Mouse (Mus musculus) CD8-positive naive resting alpha-beta T cell, adult 2 months (primary cell): ENCODE measurements around the gene Rhebl1.

Experiments
- DNase-seq, 2 experiments: peaks; one replicate each; pipeline ENCODE4 v3.0.0; 2022; ENCODE audit warnings: low read depth in 2 of 2, low spot score in 2 of 2

The Rhebl1 gene

GRCm38 (mm10) chr15:98916016-98916415 is 21.7 kb upstream of the Rhebl1 start:
- DNase-seq, result no peak

DNA sequence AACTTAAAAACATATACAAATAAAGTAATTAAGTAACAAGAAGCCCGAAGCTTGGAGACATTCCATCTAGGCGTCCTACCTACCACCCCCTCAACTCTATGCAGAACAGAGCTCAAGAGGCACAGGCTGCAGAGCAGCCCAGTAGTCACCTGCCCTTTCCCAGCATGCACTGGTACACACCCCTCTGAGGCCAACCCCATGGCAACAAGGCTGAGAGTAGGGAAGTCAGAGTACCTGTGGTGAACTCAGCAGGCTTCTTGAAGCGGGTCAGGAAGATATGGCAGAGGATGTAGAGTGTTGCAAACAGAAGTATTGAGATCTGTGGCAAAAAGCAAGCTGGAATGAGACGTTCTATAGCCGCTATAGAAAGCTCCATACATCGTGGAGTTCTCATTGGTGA is 20.6 kb upstream of the Rhebl1 start:
- DNase-seq, result no peak

DNA sequence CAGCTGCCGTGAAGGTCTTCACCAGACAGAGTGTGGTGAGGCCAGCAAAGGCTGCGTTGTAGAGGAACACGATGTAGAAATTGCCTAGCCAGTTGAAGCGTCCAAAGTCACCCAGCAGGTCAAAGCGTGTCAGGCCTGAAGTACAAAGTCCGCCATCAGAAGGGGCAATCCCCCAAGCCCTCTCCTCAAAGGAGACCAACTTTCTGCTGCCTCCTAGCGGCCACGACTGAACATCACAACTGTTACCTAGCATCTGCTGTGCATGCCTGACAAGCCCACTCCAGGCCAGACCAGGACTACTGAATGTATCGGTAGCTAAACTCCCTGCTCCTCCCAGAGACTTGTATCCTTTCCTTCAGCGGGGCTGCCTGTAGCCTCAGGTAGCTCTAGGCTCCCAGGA is 10.4 kb upstream of the Rhebl1 start:
- no peak for DNase-seq

GRCm38 (mm10) chr15:98902600-98902999 is 8.3 kb upstream of the Rhebl1 start:
- DNase-seq, result no peak

- DNase-seq, result no peak
Measured at GRCm38 (mm10) chr15:98901530-98901929, 7.2 kb upstream of the Rhebl1 start.

DNA sequence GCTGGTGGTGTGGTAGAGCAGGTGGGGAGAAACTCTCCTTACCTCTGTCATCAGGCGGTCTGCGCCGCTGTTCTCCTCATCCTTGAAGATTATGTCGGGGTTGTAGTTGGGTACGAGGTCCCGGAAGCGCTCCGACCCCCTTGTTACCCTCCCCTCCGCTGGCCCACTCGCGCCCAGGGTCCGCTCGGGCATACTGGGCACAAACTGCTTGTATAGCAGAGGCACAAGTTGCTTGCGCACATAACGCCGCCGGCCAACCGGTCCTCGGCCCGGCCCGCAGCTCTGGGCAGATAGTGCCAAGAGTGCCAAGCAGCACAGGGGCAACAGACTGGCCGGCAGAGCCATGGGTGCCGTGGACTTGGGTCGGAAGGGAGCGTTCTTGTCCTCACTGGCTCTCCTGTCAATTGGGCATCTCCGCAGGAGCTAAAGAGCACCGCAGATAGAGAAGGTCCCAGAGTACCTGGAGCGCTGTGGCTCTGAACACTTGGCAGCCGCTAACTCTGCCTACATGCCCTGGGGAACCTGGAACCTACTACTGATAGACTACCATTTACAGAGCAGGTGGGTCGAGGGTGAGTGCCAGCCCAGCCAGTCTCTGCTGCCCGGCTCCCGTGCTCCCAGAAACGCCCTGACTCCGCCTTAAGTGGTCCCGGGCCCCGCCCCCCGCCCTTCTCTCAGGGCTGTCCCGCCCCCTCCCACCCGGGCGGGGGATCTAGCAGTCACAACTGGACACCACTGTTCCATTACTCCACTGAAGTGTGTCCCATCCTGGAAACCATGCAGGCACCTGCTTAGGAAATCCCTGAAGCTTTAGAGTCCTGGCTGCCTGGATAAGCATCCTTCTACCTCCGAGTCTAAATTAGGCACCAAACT is 3.8 kb upstream of the Rhebl1 start, which contains the start of gene Dhh:
Gene Dhh (minus strand): TSS at position 613 of the 873 bp plus-strand sequence.
- DNase-seq, result no peak

- DNase-seq, result no peak
Measured at GRCm38 (mm10) chr15:98897495-98897894, 3.2 kb upstream of the Rhebl1 start.

GRCm38 (mm10) chr15:98895635-98896589 is 1.6 kb upstream of the Rhebl1 start:
- DNase-seq, result no peak

DNA sequence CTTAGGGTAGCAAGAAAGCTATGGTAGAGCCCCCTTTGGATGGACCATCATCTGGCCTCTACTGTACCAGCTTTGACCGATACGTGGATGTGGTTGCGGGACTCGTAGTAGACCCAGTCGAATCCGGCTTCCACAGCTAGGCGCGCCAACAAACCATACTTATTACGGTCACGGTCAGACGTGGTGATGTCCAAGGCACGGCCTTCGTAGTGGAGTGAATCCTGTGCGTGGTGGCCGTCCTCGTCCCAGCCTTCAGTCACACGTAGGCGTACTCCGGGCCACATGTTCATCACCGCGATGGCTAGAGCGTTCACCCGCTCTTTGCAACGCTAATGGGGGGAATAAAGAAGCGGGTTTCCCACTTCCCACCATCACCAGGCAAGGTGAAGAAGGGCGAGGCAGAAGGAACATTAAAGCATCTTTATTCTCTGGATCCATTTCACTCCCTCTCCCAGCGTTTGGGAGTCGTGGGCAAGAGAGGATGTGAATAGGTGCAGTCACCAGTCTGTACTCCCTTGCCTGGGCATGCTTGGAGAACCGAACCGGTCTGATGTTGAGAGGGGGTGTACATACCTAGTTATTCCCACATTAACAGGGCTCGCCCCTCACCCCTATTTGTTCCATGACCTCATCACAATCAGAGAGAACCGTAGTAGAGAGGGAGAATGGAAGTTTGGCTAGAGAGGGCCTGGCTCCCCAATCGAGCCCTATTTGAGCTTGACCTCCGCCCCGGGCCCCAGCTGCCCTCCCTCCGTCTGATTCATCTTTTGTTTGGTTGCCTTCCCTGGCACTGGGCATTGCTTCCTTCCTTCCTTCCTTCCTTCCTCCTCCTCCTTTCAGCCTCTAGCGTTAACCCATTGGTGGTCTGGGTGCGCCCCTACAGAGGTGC is 650 bp upstream of the Rhebl1 start:
- no peak for DNase-seq

- DNase-seq, result no peak
Measured at GRCm38 (mm10) chr15:98893036-98893435, 1.3 kb downstream of the Rhebl1 start.

GRCm38 (mm10) chr15:98891907-98892606 is 2.3 kb downstream of the Rhebl1 start:
- DNase-seq, result peak; percentile 44 to 52

DNA sequence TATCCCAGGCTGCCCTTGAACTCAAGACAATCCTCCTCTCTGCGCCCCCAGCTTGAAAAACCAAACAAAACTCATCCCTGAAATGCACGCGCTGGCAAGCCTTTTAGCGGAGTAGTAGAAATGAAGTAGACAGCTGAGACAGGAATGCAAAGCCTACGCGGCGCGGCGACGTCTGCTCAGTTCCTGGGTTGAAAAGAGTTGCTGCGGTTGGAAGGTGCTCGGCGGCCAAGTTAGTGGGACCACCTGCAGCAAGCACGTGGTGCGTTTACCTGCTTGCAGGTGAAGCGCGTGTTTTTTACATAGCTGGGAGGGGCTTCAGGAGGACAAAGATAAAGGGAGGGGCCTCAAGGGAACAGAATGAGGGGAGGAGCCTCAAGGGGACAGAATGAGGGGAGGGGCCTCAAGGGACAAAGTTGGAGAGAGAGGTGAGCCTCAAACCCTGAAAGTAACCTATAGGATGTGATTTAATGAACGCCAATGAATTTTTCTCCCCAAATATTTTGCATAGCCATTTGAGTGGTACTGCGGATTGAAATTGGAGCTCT is 3.1 kb downstream of the Rhebl1 start:
- no peak for DNase-seq

DNA sequence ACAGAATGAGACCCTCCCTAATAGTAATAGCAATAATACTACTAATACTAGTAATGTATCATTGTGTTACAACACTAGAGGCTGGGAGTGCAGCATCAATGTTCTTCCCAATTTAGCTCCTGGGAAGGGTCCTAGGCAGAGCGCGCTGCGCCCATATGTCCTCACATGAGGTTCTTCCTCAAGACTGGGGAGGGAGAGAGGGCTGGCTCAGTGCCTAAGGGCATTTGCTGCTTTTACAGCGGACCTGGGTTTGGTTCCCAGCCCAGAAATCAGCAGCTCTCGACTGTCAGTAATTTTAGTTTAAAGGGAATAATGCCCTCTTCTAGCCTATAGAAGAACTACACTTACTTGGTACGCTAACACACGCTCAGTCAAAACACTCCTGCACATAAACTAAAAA is 6.8 kb downstream of the Rhebl1 start:
- no peak for DNase-seq

GRCm38 (mm10) chr15:98886667-98887387 is 7.5 kb downstream of the Rhebl1 start:
- no peak for DNase-seq

GRCm38 (mm10) chr15:98884106-98884505 is 10.2 kb downstream of the Rhebl1 start:
- DNase-seq, result no peak

- DNase-seq, result no peak
Measured at GRCm38 (mm10) chr15:98883661-98884060, 10.7 kb downstream of the Rhebl1 start.

DNA sequence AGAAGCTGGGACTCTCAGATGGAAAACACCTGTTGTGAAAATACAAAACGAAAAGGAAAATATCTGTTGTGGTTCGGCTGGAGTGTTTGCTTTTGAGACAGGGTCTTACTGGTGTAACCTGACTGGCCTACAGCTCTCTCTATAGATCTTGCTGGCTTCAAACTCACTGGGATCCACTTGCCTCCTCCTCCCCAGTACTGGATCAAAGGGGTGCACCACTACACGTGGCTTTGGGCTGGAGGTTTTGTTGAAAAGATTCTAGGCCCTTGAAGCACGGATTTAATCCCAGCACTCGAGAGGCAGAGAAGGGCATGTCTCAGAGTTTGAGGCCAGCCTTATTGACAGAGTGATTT is 12.7 kb downstream of the Rhebl1 start:
- DNase-seq, result no peak

DNA sequence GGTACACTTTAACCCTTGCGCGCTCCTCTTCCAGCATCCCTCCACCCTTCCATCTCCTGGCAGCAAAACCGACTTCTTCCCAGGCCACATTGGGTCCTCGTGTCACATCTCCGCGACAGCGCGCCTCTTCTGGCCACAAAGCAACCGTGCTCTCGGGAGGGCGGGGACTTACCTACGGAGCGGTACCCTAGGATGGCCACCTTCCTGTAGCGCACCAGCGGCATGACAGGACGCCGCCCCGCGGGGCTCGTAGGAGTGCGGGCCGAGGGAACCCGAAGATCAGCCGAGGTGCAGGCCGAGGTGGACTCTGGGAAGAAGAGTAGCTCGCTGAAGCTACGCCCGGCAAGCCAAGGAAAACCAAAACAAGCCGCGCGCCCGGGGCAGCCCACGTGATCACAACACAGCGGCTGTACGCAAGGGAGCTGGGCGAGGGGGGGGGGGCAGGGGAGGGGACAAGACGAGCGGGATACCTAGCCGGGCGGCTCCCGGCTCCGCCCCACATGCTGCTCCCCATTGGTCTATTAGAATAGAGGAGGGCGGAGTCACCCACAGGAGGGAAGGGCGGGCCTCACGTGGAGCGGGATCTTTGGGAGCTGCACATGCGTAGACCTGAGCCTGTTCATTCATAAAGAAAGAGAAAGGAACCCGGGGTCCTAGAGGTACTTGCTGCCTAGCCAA is 13.2 kb downstream of the Rhebl1 start:
- peak; percentile 88 to 90 for DNase-seq

- DNase-seq, result peak; percentile 72 to 85
Measured at GRCm38 (mm10) chr15:98877331-98877730, 17.0 kb downstream of the Rhebl1 start.
